Mouse (Mus musculus) left cerebral cortex, postnatal 25 days (tissue): ENCODE measurements around the gene Ticam1. TPM values are rescaled to one million over a fixed set of nuclear protein-coding genes. Genes with fewer than 3 reads are reported as not detected.
A peak's percentile ranks its signal among the peaks of the same experiment; 100 is the strongest.

Experiments used
- DNase-seq, 2 experiments: peaks; one replicate each; pipeline ENCODE4 v3.0.0; 2022; ENCODE audit warnings: low spot score in 2 of 2, mixed read lengths in 1 of 2
- intact Hi-C: fragments of 180-260 bp; cut with DNase I; formaldehyde crosslinking; loops from one replicate; pipeline ENCODE4 v1.15.1; 2025
- microRNA-seq, 2 experiments: library from miRNA; unstranded; fragments of <30 nt; microRNA quantifications; one replicate each; pipeline ENCODE4 v1.2.0; 2022
- total RNA-seq, 2 experiments: library from RNA; stranded (reverse); gene quantifications; 2 replicates each; pipeline ENCODE4 v1.2.3; 2021

The Ticam1 gene
- total RNA-seq, 2 experiments from 2014 or later, result 5.2 to 5.4 TPM

GRCm38 (mm10) chr17:56233818-56234469 lies 42.6 kb downstream of the Ticam1 start:
- intact Hi-C loops, result loop anchor here (1.0 kb wide), 1 partner anchor 17 kb away; no protein-coding TSS in a partner anchor
- peak; percentile 87 to 93 for DNase-seq

GRCm38 (mm10) chr17:56233389-56233788 lies 43.2 kb downstream of the Ticam1 start:
- DNase-seq, result no peak
- intact Hi-C loops, result loop anchor here (1.0 kb wide), 1 partner anchor 18 kb away; no protein-coding TSS in a partner anchor

- DNase-seq, result peak; percentile 85 to 92
- intact Hi-C loops, result no loop called here
These were observed 46.6 kb downstream of the Ticam1 start for GRCm38 (mm10) chr17:56229943-56230342.

- intact Hi-C loops, result no loop called here
- no peak for DNase-seq
These were observed 50.0 kb downstream of the Ticam1 start for GRCm38 (mm10) chr17:56226566-56226965.

- no peak for DNase-seq
- intact Hi-C loops, result no loop called here
These were observed 51.7 kb downstream of the Ticam1 start for GRCm38 (mm10) chr17:56224916-56225315.

GRCm38 (mm10) chr17:56219805-56220204 lies 56.8 kb downstream of the Ticam1 start:
- DNase-seq, result no peak
- intact Hi-C loops, result loop anchor here (2.0 kb wide), 1 partner anchor 31 kb away; no protein-coding TSS in a partner anchor

Small RNA genes within 50 kb of the gene (microRNA-seq; reads per million reads assigned to microRNA genes)
- 2,260 to 2,511 reads per million in 2 experiments for gene Mir7b

Other genes with a start within 250 kb of the Ticam1 start
- gene Sh3gl1, start 240.2 kb downstream of the Ticam1 start, total RNA-seq, result 10 to 100 TPM; 44.5 to 47.8 TPM
- gene Chaf1a, start 236.3 kb downstream of the Ticam1 start, total RNA-seq, result 1 to 10 TPM; 1.7 to 1.9 TPM
- 10 to 100 TPM; 77.0 to 77.7 TPM for gene Ubxn6, start 201.8 kb downstream of the Ticam1 start, total RNA-seq
- gene Hdgfl2, start 197.2 kb downstream of the Ticam1 start, total RNA-seq, result 100 to 1,000 TPM in 1 of 2 experiments, 10 to 100 TPM in 1; 90.8 to 109 TPM
- gene Plin4, start 167.0 kb downstream of the Ticam1 start, total RNA-seq, result 1 to 10 TPM; 1.4 to 1.6 TPM
- gene Plin5, start 159.2 kb downstream of the Ticam1 start, total RNA-seq, result under 1 TPM; 0.64 to 0.87 TPM
- 1 to 10 TPM; 3.1 to 3.5 TPM for gene Lrg1, start 154.8 kb downstream of the Ticam1 start, total RNA-seq
- gene Sema6b, start 136.4 kb downstream of the Ticam1 start, total RNA-seq, result 100 to 1,000 TPM; 131 TPM
- 1 to 10 TPM; 7.8 to 8.9 TPM for gene Tnfaip8l1, start 114.3 kb downstream of the Ticam1 start, total RNA-seq
- 10 to 100 TPM; 40.5 to 42.1 TPM for gene Mydgf, start 92.9 kb downstream of the Ticam1 start, total RNA-seq
- 10 to 100 TPM; 68.3 to 71.4 TPM for gene Dpp9, start 57.9 kb downstream of the Ticam1 start, total RNA-seq
- 10 to 100 TPM; 33.5 to 34.1 TPM for gene Fem1a, start 20.0 kb downstream of the Ticam1 start, total RNA-seq
- gene Plin3, start 16.1 kb upstream of the Ticam1 start, total RNA-seq, result 10 to 100 TPM in 1 of 2 experiments, 1 to 10 TPM in 1; 7.6 to 10.3 TPM
- not detected for gene Arrdc5, start 23.5 kb upstream of the Ticam1 start, total RNA-seq
- 1 to 10 TPM in 1 of 2 experiments, under 1 TPM in 1; 0.69 to 1.1 TPM for gene Uhrf1, start 26.5 kb upstream of the Ticam1 start, total RNA-seq
- gene Kdm4b, start 49.3 kb upstream of the Ticam1 start, total RNA-seq, result 10 to 100 TPM; 70.0 to 74.4 TPM
- gene Ptprs, start 199.7 kb upstream of the Ticam1 start, total RNA-seq, result 100 to 1,000 TPM; 621 to 622 TPM
- gene Znrf4, start 235.6 kb upstream of the Ticam1 start, total RNA-seq, result not detected